Mouse (Mus musculus): ENCODE measurements around the gene Gm20388. TPM values are rescaled to one million over a fixed set of nuclear protein-coding genes. Genes with fewer than 3 reads are reported as not detected.

Gene Gm20388
- polyA plus RNA-seq, 1 experiment: 59.3 TPM

DNA sequence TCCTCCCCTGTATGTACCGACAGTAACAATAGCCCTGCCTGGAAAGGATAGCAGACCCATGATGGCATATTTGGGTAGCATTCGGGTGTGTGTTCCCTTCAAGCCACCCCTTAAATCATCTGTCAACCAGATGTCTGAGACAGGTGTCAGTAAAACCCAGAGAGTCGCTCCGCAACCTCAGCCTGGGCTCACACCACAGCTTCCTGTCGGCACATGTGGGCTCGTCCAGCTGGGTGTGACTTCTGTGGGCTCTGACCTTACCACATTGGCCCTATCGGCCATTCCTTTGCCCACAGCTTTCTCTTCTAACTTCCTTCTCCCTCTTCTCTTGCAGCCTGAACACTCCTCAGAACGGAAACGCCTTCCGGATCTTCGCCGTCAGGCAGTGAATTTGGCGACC is 139.3 kb downstream of the Gm20388 start:
- no peak for TF ChIP-seq CTCF (IDR thresholded peaks at IDR 0.05; ENCODE audit: borderline replicate concordance, extremely low read depth, insufficient read depth, insufficient read length)
- TF ChIP-seq POLR2A (IDR thresholded peaks at IDR 0.05; ENCODE audit: borderline replicate concordance, extremely low read depth, insufficient read depth, insufficient read length, poor library complexity, severe bottlenecking): no peak
- DNase-seq (ENCODE audit: low read depth): no peak

DNA sequence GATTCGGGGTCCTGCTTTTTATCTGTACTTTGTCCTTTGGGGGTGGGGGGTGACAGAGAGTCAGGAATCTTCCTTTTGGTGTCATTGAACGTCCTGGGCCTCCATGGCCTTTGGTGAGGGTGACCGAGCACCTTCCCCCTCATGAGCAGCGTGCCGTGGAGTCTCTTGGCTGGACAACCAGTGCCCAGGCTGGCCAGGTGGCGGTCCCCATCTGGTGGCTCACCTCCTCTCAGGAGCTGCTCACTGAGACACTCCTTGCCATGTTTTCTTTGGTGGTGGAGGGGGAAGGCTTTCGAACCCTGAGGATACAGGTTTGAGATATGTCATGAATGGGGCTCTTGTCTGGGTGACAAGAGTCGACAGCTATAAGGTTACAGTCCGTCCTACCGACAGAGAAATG is 139.7 kb downstream of the Gm20388 start:
- no peak for DNase-seq (ENCODE audit: low read depth)
- TF ChIP-seq CTCF (IDR thresholded peaks at IDR 0.05; ENCODE audit: borderline replicate concordance, extremely low read depth, insufficient read depth, insufficient read length) (no peak), POLR2A (IDR thresholded peaks at IDR 0.05; ENCODE audit: borderline replicate concordance, extremely low read depth, insufficient read depth, insufficient read length, poor library complexity, severe bottlenecking) (no peak)

DNA sequence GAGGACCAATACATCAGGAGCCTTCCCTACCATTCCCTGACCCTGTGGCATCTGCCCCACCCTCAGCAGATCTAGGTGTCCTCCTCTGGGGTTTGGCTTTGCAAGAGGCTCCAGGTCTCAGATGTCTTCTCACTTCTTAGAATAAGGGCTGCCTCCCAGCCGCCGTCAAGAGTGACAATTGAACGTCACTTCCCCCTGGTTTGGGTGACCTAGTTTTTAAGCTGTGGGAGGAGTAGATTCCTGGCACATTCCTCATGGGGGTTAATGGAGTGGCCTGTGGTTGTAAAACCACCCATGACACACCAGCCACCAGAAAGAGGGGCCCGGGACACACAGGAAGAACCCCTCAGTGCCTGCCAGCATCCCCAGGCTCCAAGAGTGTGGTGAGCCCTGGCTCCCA is 140.4 kb downstream of the Gm20388 start:
- TF ChIP-seq POLR2A (IDR thresholded peaks at IDR 0.05; ENCODE audit: borderline replicate concordance, extremely low read depth, insufficient read depth, insufficient read length, poor library complexity, severe bottlenecking): no peak
- no peak for TF ChIP-seq CTCF (IDR thresholded peaks at IDR 0.05; ENCODE audit: borderline replicate concordance, extremely low read depth, insufficient read depth, insufficient read length)

DNA sequence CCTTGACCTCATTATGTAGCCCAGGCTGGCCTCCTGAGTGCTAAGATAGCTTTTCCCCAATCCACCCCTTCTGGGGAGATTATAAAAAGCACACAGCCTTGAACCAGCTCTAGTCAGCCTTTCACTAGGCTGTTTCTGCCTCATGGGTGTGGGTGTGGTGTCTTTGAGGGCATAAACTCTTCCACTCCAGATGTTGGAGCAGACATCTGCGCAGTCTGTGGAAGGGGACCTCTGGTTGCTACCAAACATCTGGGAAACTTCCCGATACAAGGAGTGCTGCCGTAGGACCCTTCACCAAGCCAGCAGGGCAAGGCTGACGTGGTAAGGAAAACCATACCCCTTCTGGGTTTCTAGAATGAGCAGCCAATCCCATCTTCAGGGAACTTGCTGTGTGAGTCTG is 141.3 kb downstream of the Gm20388 start:
- TF ChIP-seq POLR2A (IDR thresholded peaks at IDR 0.05; ENCODE audit: borderline replicate concordance, extremely low read depth, insufficient read depth, insufficient read length, poor library complexity, severe bottlenecking) (no peak), CTCF (IDR thresholded peaks at IDR 0.05; ENCODE audit: borderline replicate concordance, extremely low read depth, insufficient read depth, insufficient read length) (no peak)
- DNase-seq (ENCODE audit: low read depth): no peak

More for the DNA sequence above, 140.4 kb downstream of the Gm20388 start:
- no peak for DNase-seq (ENCODE audit: low read depth)

DNA sequence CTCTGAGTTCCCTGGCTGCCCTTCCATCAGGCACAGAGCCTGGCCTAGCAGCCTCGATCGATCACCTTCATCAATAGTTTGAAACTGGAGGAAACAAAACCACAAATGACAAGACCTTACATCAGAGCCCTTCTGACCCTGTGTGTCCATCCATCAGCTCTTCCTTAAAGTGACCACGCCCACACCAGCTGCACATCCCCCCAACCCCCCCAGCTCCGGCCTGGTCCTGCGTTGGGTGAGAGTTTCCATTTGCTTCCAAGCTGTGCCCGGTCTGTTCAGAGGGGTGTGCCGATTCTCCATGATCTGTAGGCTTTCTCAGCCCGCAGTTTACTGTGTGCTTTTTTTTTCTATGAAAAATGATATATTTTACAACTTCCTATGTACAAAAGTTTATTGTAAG is 141.7 kb downstream of the Gm20388 start:
- DNase-seq (ENCODE audit: low read depth): no peak
- no peak for TF ChIP-seq CTCF (IDR thresholded peaks at IDR 0.05; ENCODE audit: borderline replicate concordance, extremely low read depth, insufficient read depth, insufficient read length)
- no peak for TF ChIP-seq POLR2A (IDR thresholded peaks at IDR 0.05; ENCODE audit: borderline replicate concordance, extremely low read depth, insufficient read depth, insufficient read length, poor library complexity, severe bottlenecking)

- no peak for DNase-seq (ENCODE audit: low read depth)
- TF ChIP-seq CTCF (IDR thresholded peaks at IDR 0.05; ENCODE audit: borderline replicate concordance, extremely low read depth, insufficient read depth, insufficient read length) (no peak), POLR2A (IDR thresholded peaks at IDR 0.05; ENCODE audit: borderline replicate concordance, extremely low read depth, insufficient read depth, insufficient read length, poor library complexity, severe bottlenecking) (no peak)
Observed at GRCm38 (mm10) chr8:120054833-120055232, 144.2 kb downstream of the Gm20388 start.

GRCm38 (mm10) chr8:120057078-120057477 is 146.4 kb downstream of the Gm20388 start:
- DNase-seq (ENCODE audit: low read depth): no peak
- TF ChIP-seq CTCF (IDR thresholded peaks at IDR 0.05; ENCODE audit: borderline replicate concordance, extremely low read depth, insufficient read depth, insufficient read length) (no peak), POLR2A (IDR thresholded peaks at IDR 0.05; ENCODE audit: borderline replicate concordance, extremely low read depth, insufficient read depth, insufficient read length, poor library complexity, severe bottlenecking) (no peak)

GRCm38 (mm10) chr8:120062742-120063141 is 152.1 kb downstream of the Gm20388 start:
- DNase-seq (ENCODE audit: low read depth): no peak
- no peak for TF ChIP-seq CTCF (IDR thresholded peaks at IDR 0.05; ENCODE audit: borderline replicate concordance, extremely low read depth, insufficient read depth, insufficient read length)
- TF ChIP-seq POLR2A (IDR thresholded peaks at IDR 0.05; ENCODE audit: borderline replicate concordance, extremely low read depth, insufficient read depth, insufficient read length, poor library complexity, severe bottlenecking): no peak

DNA sequence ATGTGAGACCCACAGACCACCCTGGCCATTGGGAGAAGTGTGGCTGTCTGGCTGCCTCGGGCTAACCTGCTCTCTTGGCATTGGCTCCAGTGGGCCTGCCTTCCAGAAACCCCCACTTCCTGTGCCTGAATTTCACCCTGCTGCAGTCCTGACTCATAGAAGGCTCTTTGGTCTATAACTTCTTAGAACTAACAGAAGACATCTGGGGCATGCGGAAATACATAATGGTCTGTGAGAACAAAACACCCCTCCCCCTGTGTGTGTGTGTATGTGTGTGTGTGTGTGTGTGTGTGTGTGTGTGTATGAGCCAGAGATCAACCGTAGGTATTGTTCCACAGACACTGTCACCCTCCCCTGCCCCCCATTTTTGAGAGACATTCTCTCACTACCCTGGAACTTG is 152.7 kb downstream of the Gm20388 start:
- TF ChIP-seq POLR2A (IDR thresholded peaks at IDR 0.05; ENCODE audit: borderline replicate concordance, extremely low read depth, insufficient read depth, insufficient read length, poor library complexity, severe bottlenecking) (no peak), CTCF (IDR thresholded peaks at IDR 0.05; ENCODE audit: borderline replicate concordance, extremely low read depth, insufficient read depth, insufficient read length) (no peak)

GRCm38 (mm10) chr8:120065611-120066010 is 155.0 kb downstream of the Gm20388 start:
- no peak for DNase-seq (ENCODE audit: low read depth)
- TF ChIP-seq POLR2A (IDR thresholded peaks at IDR 0.05; ENCODE audit: borderline replicate concordance, extremely low read depth, insufficient read depth, insufficient read length, poor library complexity, severe bottlenecking): no peak

More for the DNA sequence above, 152.7 kb downstream of the Gm20388 start:
- DNase-seq (ENCODE audit: low read depth): no peak

- no peak for TF ChIP-seq POLR2A (IDR thresholded peaks at IDR 0.05; ENCODE audit: borderline replicate concordance, extremely low read depth, insufficient read depth, insufficient read length, poor library complexity, severe bottlenecking)
- no peak for DNase-seq (ENCODE audit: low read depth)
Observed at GRCm38 (mm10) chr8:120066226-120066625, 155.6 kb downstream of the Gm20388 start.

DNA sequence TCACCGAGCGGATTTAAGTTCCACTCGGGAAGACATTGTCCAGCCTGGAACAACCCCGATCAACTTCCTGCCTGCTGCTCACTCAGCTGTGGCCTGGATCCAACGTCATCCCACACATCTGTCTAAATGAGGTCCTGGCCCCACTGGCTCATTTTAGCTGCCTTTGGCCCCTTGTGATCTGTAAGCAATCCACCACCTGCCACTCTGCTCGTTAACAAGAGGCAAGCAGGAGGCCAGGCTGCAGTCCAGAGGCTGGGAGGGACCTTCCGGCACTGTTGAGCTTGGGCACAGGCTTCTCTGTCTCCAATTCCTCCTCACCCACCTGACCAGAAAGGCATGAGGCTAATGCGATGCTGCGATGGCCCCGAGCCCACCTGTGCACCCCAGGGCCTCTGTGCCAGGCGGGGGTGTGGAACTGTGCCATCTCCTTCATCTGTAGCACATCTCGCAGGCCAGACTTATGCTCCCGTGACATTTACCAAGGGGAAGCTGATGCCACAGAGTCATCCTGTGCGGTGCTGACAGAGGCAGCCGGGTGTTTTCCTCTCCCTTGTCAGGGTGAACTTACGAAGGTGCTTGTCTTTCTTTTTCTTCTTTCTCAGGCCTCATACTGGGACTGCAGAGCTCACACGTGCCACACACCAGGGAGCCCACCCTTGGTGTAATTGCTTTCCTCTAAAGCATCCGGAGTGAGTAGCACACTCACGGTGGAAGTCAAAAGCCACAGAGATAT is 157.5 kb downstream of the Gm20388 start:
- TF ChIP-seq CTCF (IDR thresholded peaks at IDR 0.05; ENCODE audit: borderline replicate concordance, extremely low read depth, insufficient read depth, insufficient read length) (no peak), POLR2A (IDR thresholded peaks at IDR 0.05; ENCODE audit: borderline replicate concordance, extremely low read depth, insufficient read depth, insufficient read length, poor library complexity, severe bottlenecking) (no peak)
- DNase-seq (ENCODE audit: low read depth): peak; percentile 33

All from brain, embryonic 14.5 days (tissue).